Mouse (Mus musculus): ENCODE results near the gene Anks6.

- TF ChIP-seq CTCF (IDR thresholded peaks at IDR 0.05; ENCODE audit: control insufficient read depth, insufficient read depth, low read length) = no peak
- no peak for TF ChIP-seq POLR2A (IDR thresholded peaks at IDR 0.05; ENCODE audit: borderline replicate concordance, control insufficient read depth, low read depth, low read length)
Observed at GRCm38 (mm10) chr4:47056791-47057509, at the start of gene Anks6.
